Mouse (Mus musculus) MEL (cell line): ENCODE data around the gene Thoc3.

Source experiments
- MAFK ChIP-seq: IDR thresholded peaks from 2 replicates; pipeline ENCODE4 v1.6.1; 2011; ENCODE audit warnings: low read depth, mild to moderate bottlenecking, low read length, improper control_type of control experiment, borderline replicate concordance
- MYC ChIP-seq: IDR thresholded peaks from 2 replicates; pipeline ENCODE4 v1.6.1; 2011; ENCODE audit warnings: low read depth, mild to moderate bottlenecking, low read length, improper control_type of control experiment, moderate library complexity

- TF ChIP-seq MAFK (no peak), MYC (no peak)
Observed at GRCm38 (mm10) chr13:54490411-54490810, 21.8 kb upstream of the Thoc3 start.
